Mouse (Mus musculus): ENCODE data around the gene Fam78a. TPM values are rescaled to one million over a fixed set of nuclear protein-coding genes. Genes with fewer than 3 reads are reported as not detected.

Fam78a gene
- total and polyA plus RNA-seq, 3 experiments = 0.07 to 0.47 (median 0.21) TPM

GRCm38 (mm10) chr2:32077744-32078143 lies 6.9 kb downstream of the Fam78a start:
- no peak overlapping the region for H3K9ac ChIP-seq (ENCODE audit: insufficient read depth, low read depth)
- H3K4me3 ChIP-seq (replicated peaks in 1 of 3; ENCODE audit: low read depth in 2 of 3, low read length in 2 of 3, poor library complexity in 1 of 3) = no peak overlapping the region
- H3K27ac ChIP-seq (ENCODE audit: insufficient read depth, low read depth) = no peak overlapping the region
- H3K36me3 ChIP-seq (replicated peaks in 1 of 2; ENCODE audit: control insufficient read depth in 1 of 2, insufficient read depth in 1 of 2, low read length in 1 of 2) = no peaks in the 10 kb centered on the region
- in situ Hi-C loops (cut with MboI; ENCODE audit: low pct_ligation_motif_present, low pct_unique_long_range_greater_than_20kb, low sequenced_read_pairs) (no loop called here), dilution Hi-C loops (cut with MboI; ENCODE audit: extremely low pct_ligation_motif_present, extremely low pct_unique_long_range_greater_than_20kb, low sequenced_read_pairs) (no loop called here)
- no peak for DNase-seq (ENCODE audit: extremely low read depth)
- TF ChIP-seq MYC (IDR thresholded peaks at IDR 0.05; ENCODE audit: low read depth, low read length) (no peak), MXI1 (IDR thresholded peaks at IDR 0.05; ENCODE audit: low read depth, low read length) (no peak), CTCF (conservative IDR thresholded peaks at IDR 0.05 in 1 of 2, IDR thresholded peaks at IDR 0.05 in 1 of 2; ENCODE audit: low read depth in 2 of 2, low read length in 2 of 2) (no peak), ZNF384 (IDR thresholded peaks at IDR 0.05; ENCODE audit: low read depth, low read length) (no peak), KAT2A (IDR thresholded peaks at IDR 0.05; ENCODE audit: insufficient replicate concordance, low read length) (no peak), JUND (conservative IDR thresholded peaks at IDR 0.05; ENCODE audit: low read depth, low read length) (no peak), MAX (IDR thresholded peaks at IDR 0.05; ENCODE audit: low read length) (no peak), MAZ (IDR thresholded peaks at IDR 0.05; ENCODE audit: low read depth, low read length) (no peak), UBTF (IDR thresholded peaks at IDR 0.05; ENCODE audit: low read depth, low read length) (no peak), USF2 (conservative IDR thresholded peaks at IDR 0.05; ENCODE audit: low read depth, low read length) (no peak), E2F4 (IDR thresholded peaks at IDR 0.05; ENCODE audit: insufficient replicate concordance, low read depth, low read length) (no peak), PAX5 (IDR thresholded peaks at IDR 0.05; ENCODE audit: low read length) (no peak), CHD1 (IDR thresholded peaks at IDR 0.05; ENCODE audit: low read depth, low read length) (no peak), BHLHE40 (IDR thresholded peaks at IDR 0.05; ENCODE audit: low read depth, low read length) (no peak)
- peaks cover 9 to 42% of the 10 kb centered on the region in 2 experiments for H3K4me1 ChIP-seq (ENCODE audit: control insufficient read depth in 1 of 2, insufficient read depth in 2 of 2)
- no peaks in the 10 kb centered on the region for H3K79me2 ChIP-seq (replicated peaks; ENCODE audit: control insufficient read depth, extremely low read depth, insufficient read depth, poor library complexity, severe bottlenecking)
- H3K4me2 ChIP-seq (ENCODE audit: insufficient read depth, low read depth, poor library complexity, severe bottlenecking) = no peak overlapping the region
- no peaks in the 10 kb centered on the region for H3K27me3 ChIP-seq (replicated peaks)
- H3K9me3 ChIP-seq (replicated peaks; ENCODE audit: low read length) = no peaks in the 10 kb centered on the region

- no peak overlapping the region for H3K9ac ChIP-seq (ENCODE audit: insufficient read depth, low read depth)
- peaks cover 6 to 30% of the 10 kb centered on the region in 2 experiments for H3K4me1 ChIP-seq (ENCODE audit: control insufficient read depth in 1 of 2, insufficient read depth in 2 of 2)
- H3K27ac ChIP-seq (ENCODE audit: insufficient read depth, low read depth) = no peak overlapping the region
Observed at GRCm38 (mm10) chr2:32075368-32075767, 9.3 kb downstream of the Fam78a start.

More at GRCm38 (mm10) chr2:32075368-32075767, 9.3 kb downstream of the Fam78a start:
- no peaks in the 10 kb centered on the region for H3K9me3 ChIP-seq (replicated peaks; ENCODE audit: low read length)
- no peaks in the 10 kb centered on the region for H3K27me3 ChIP-seq (replicated peaks)
- TF ChIP-seq UBTF (IDR thresholded peaks at IDR 0.05; ENCODE audit: low read depth, low read length) (no peak), ETS1 (conservative IDR thresholded peaks at IDR 0.05; ENCODE audit: low read depth, low read length) (no peak), IRF4 (IDR thresholded peaks at IDR 0.05; ENCODE audit: low read depth, low read length) (no peak), MXI1 (IDR thresholded peaks at IDR 0.05; ENCODE audit: low read depth, low read length) (no peak), NRF1 (IDR thresholded peaks at IDR 0.05; ENCODE audit: low read depth, low read length) (no peak), GABPA (IDR thresholded peaks at IDR 0.05; ENCODE audit: insufficient replicate concordance, low read depth, low read length) (no peak), CTCF (conservative IDR thresholded peaks at IDR 0.05 in 1 of 2, IDR thresholded peaks at IDR 0.05 in 1 of 2; ENCODE audit: low read depth in 2 of 2, low read length in 2 of 2) (no peak), HCFC1 (IDR thresholded peaks at IDR 0.05; ENCODE audit: low read depth, low read length) (no peak), ELF1 (IDR thresholded peaks at IDR 0.05; ENCODE audit: low read depth, low read length) (no peak), RCOR1 (conservative IDR thresholded peaks at IDR 0.05; ENCODE audit: low read depth, low read length) (no peak)
- no peak for DNase-seq (ENCODE audit: extremely low read depth)
- no peak overlapping the region for H3K4me2 ChIP-seq (ENCODE audit: insufficient read depth, low read depth, poor library complexity, severe bottlenecking)
- no peak overlapping the region for H3K4me3 ChIP-seq (replicated peaks in 1 of 3; ENCODE audit: low read depth in 2 of 3, low read length in 2 of 3, poor library complexity in 1 of 3)
- no peaks in the 10 kb centered on the region for H3K79me2 ChIP-seq (replicated peaks; ENCODE audit: control insufficient read depth, extremely low read depth, insufficient read depth, poor library complexity, severe bottlenecking)
- no peaks in the 10 kb centered on the region for H3K36me3 ChIP-seq (replicated peaks in 1 of 2; ENCODE audit: control insufficient read depth in 1 of 2, insufficient read depth in 1 of 2, low read length in 1 of 2)
- dilution Hi-C loops (cut with MboI; ENCODE audit: extremely low pct_ligation_motif_present, extremely low pct_unique_long_range_greater_than_20kb, low sequenced_read_pairs) = no loop called here
- in situ Hi-C loops (cut with MboI; ENCODE audit: low pct_ligation_motif_present, low pct_unique_long_range_greater_than_20kb, low sequenced_read_pairs) = no loop called here
